Mouse (Mus musculus): ENCODE results near the gene Oit1. TPM values are rescaled to one million over a fixed set of nuclear protein-coding genes. Genes with fewer than 3 reads are reported as not detected.
A peak's percentile ranks its signal among the peaks of the same experiment; 100 is the strongest.

Gene Oit1
- polyA plus RNA-seq (2015; fragmentation: Nextera tagmentation; extraction: Ambion mirVana): 2.6 and 2.7 TPM in 2 replicates

- Histone ChIP-seq H3K27ac (ENCODE audit: low read length) (no peak within 1 kb of the TSS), H3K36me3 (ENCODE audit: insufficient read depth, low read length) (no peaks in the 10 kb centered on the region), H3K4me1 (ENCODE audit: insufficient read depth, low read depth, low read length) (no peaks in the 10 kb centered on the region), H3K9ac (replicated peaks; ENCODE audit: low read depth) (no peak within 1 kb of the TSS), H3K4me3 (ENCODE audit: low read depth, low read length) (no peak within 1 kb of the TSS), H3K27me3 (replicated peaks; ENCODE audit: insufficient read depth, low read length) (no peaks in the 10 kb centered on the region), H3K9me3 (ENCODE audit: low read length) (no peaks in the 10 kb centered on the region), H3K4me2 (replicated peaks; ENCODE audit: low read depth, low read length) (no peak within 1 kb of the TSS)
- peak; percentile 38; the same call in 1 of the 2 replicates for ATAC-seq
- no peak for TF ChIP-seq EP300 (IDR thresholded peaks at IDR 0.05)
- no peak for TF ChIP-seq CTCF (IDR thresholded peaks at IDR 0.05)
- peak; percentile 25 for DNase-seq (ENCODE audit: low spot score)
- WGBS: 41% methylated on average over 8 of the region's 8 CpGs
Measured at GRCm38 (mm10) chr14:8378685-8379313, at the start of gene Oit1. Gene Oit1, minus strand, starts transcription at chr14:8378754.

GRCm38 (mm10) chr14:8422833-8423232 is 44.3 kb upstream of the Oit1 start:
- 69% methylated on average over 3 of the region's 3 CpGs for WGBS
- Histone ChIP-seq H3K27ac (ENCODE audit: low read length) (no peak overlapping the region), H3K27me3 (replicated peaks; ENCODE audit: insufficient read depth, low read length) (no peaks in the 10 kb centered on the region), H3K4me2 (replicated peaks; ENCODE audit: low read depth, low read length) (no peak overlapping the region), H3K9ac (replicated peaks; ENCODE audit: low read depth) (no peak overlapping the region), H3K4me1 (ENCODE audit: insufficient read depth, low read depth, low read length) (no peaks in the 10 kb centered on the region), H3K36me3 (ENCODE audit: insufficient read depth, low read length) (no peaks in the 10 kb centered on the region), H3K4me3 (ENCODE audit: low read depth, low read length) (no peak overlapping the region), H3K9me3 (ENCODE audit: low read length) (no peaks in the 10 kb centered on the region)
- no peak for ATAC-seq
- no peak for TF ChIP-seq CTCF (IDR thresholded peaks at IDR 0.05)
- TF ChIP-seq EP300 (IDR thresholded peaks at IDR 0.05): no peak
- no peak for DNase-seq (ENCODE audit: low spot score)

- no peak overlapping the region for H3K27ac ChIP-seq (ENCODE audit: low read length)
- H3K36me3 ChIP-seq (ENCODE audit: insufficient read depth, low read length): no peaks in the 10 kb centered on the region
- H3K9me3 ChIP-seq (ENCODE audit: low read length): no peaks in the 10 kb centered on the region
- DNase-seq (ENCODE audit: low spot score): no peak
- H3K27me3 ChIP-seq (replicated peaks; ENCODE audit: insufficient read depth, low read length): no peaks in the 10 kb centered on the region
- TF ChIP-seq CTCF (IDR thresholded peaks at IDR 0.05): no peak
- no peak for TF ChIP-seq EP300 (IDR thresholded peaks at IDR 0.05)
- no peak overlapping the region for H3K4me2 ChIP-seq (replicated peaks; ENCODE audit: low read depth, low read length)
- H3K4me1 ChIP-seq (ENCODE audit: insufficient read depth, low read depth, low read length): no peaks in the 10 kb centered on the region
- 11% methylated on average over 10 of the region's 10 CpGs for WGBS
- no peak overlapping the region for H3K4me3 ChIP-seq (ENCODE audit: low read depth, low read length)
- no peak overlapping the region for H3K9ac ChIP-seq (replicated peaks; ENCODE audit: low read depth)
- no peak for ATAC-seq
Measured at GRCm38 (mm10) chr14:8421199-8421787, 42.7 kb upstream of the Oit1 start.

GRCm38 (mm10) chr14:8418610-8419009 is 40.1 kb upstream of the Oit1 start:
- H3K9ac ChIP-seq (replicated peaks; ENCODE audit: low read depth): no peak overlapping the region
- no peaks in the 10 kb centered on the region for H3K36me3 ChIP-seq (ENCODE audit: insufficient read depth, low read length)
- H3K4me2 ChIP-seq (replicated peaks; ENCODE audit: low read depth, low read length): no peak overlapping the region
- H3K4me1 ChIP-seq (ENCODE audit: insufficient read depth, low read depth, low read length): no peaks in the 10 kb centered on the region
- ATAC-seq (peak; percentile 65), DNase-seq (ENCODE audit: low spot score) (peak; percentile 36)
- no peak for TF ChIP-seq CTCF (IDR thresholded peaks at IDR 0.05)
- no peak for TF ChIP-seq EP300 (IDR thresholded peaks at IDR 0.05)
- H3K4me3 ChIP-seq (ENCODE audit: low read depth, low read length): no peak overlapping the region
- H3K9me3 ChIP-seq (ENCODE audit: low read length): no peaks in the 10 kb centered on the region
- no peak overlapping the region for H3K27ac ChIP-seq (ENCODE audit: low read length)
- 28% methylated on average over 3 of the region's 3 CpGs for WGBS
- no peaks in the 10 kb centered on the region for H3K27me3 ChIP-seq (replicated peaks; ENCODE audit: insufficient read depth, low read length)

- Histone ChIP-seq H3K4me1 (ENCODE audit: insufficient read depth, low read depth, low read length) (no peaks in the 10 kb centered on the region), H3K9ac (replicated peaks; ENCODE audit: low read depth) (no peak overlapping the region), H3K27me3 (replicated peaks; ENCODE audit: insufficient read depth, low read length) (no peaks in the 10 kb centered on the region), H3K4me3 (ENCODE audit: low read depth, low read length) (no peak overlapping the region), H3K4me2 (replicated peaks; ENCODE audit: low read depth, low read length) (no peak overlapping the region), H3K27ac (ENCODE audit: low read length) (no peak overlapping the region), H3K36me3 (ENCODE audit: insufficient read depth, low read length) (no peaks in the 10 kb centered on the region), H3K9me3 (ENCODE audit: low read length) (no peaks in the 10 kb centered on the region)
- no peak for ATAC-seq
- 73% methylated on average over 6 of the region's 6 CpGs for WGBS
- no peak for TF ChIP-seq EP300 (IDR thresholded peaks at IDR 0.05)
- no peak for TF ChIP-seq CTCF (IDR thresholded peaks at IDR 0.05)
- no peak for DNase-seq (ENCODE audit: low spot score)
Measured at GRCm38 (mm10) chr14:8405946-8406345, 27.4 kb upstream of the Oit1 start.

GRCm38 (mm10) chr14:8403310-8403709 is 24.8 kb upstream of the Oit1 start:
- H3K27me3 ChIP-seq (replicated peaks; ENCODE audit: insufficient read depth, low read length): no peaks in the 10 kb centered on the region
- H3K4me1 ChIP-seq (ENCODE audit: insufficient read depth, low read depth, low read length): no peaks in the 10 kb centered on the region
- H3K27ac ChIP-seq (ENCODE audit: low read length): no peak overlapping the region
- no peaks in the 10 kb centered on the region for H3K9me3 ChIP-seq (ENCODE audit: low read length)
- TF ChIP-seq CTCF (IDR thresholded peaks at IDR 0.05) (no peak), EP300 (IDR thresholded peaks at IDR 0.05) (no peak)
- 81% methylated on average over 3 of the region's 3 CpGs for WGBS
- ATAC-seq: no peak
- H3K36me3 ChIP-seq (ENCODE audit: insufficient read depth, low read length): no peaks in the 10 kb centered on the region
- H3K4me3 ChIP-seq (ENCODE audit: low read depth, low read length): no peak overlapping the region
- H3K4me2 ChIP-seq (replicated peaks; ENCODE audit: low read depth, low read length): no peak overlapping the region
- no peak for DNase-seq (ENCODE audit: low spot score)
- H3K9ac ChIP-seq (replicated peaks; ENCODE audit: low read depth): no peak overlapping the region
